Mouse (Mus musculus) liver, adult 2 months (tissue): ENCODE measurements around the gene Pld1.

Experiments used
- CTCF ChIP-seq: fragments of 200-500 bp; IDR thresholded peaks from 2 replicates; pipeline ENCODE4 v1.5.1; 2011; ENCODE audit warnings: low read depth, low read length, control low read depth
- POLR2A ChIP-seq: fragments of 200-500 bp; IDR thresholded peaks from 2 replicates; pipeline ENCODE4 v1.6.1; 2011; ENCODE audit warnings: low read length, control low read depth; ENCODE audit not compliant: insufficient read depth; ENCODE audit errors: extremely low read depth

GRCm38 (mm10) chr3:27949873-27950250 is 11.4 kb downstream of the Pld1 start:
- TF ChIP-seq CTCF (no peak), POLR2A (no peak)
